Mouse (Mus musculus): ENCODE measurements around the gene Zmiz1. TPM values are rescaled to one million over a fixed set of nuclear protein-coding genes. Genes with fewer than 3 reads are reported as not detected.

The Zmiz1 gene
- polyA plus RNA-seq, 1 experiment from 2014 or later = 55.5 TPM

- Histone ChIP-seq H3K4me1 (peaks cover 10% of the 10 kb centered on the region; the same call in 1 of the 2 replicates), H3K27me3 (ENCODE audit: low read depth, poor library complexity, severe bottlenecking) (no peaks in the 10 kb centered on the region), H3K36me3 (peaks cover 100% of the 10 kb centered on the region), H3K4me3 (no peak overlapping the region), H3K9me3 (replicated peaks) (no peaks in the 10 kb centered on the region), H3K27ac (no peak overlapping the region)
- no peak for DNase-seq (ENCODE audit: low spot score)
- 84% methylated on average over 3 of the region's 3 CpGs for WGBS
Observed at GRCm38 (mm10) chr14:25639979-25640378, 181.0 kb downstream of the Zmiz1 start.

- Histone ChIP-seq H3K27ac (peak overlapping the region; percentile 27; the same call in 1 of the 2 replicates), H3K36me3 (peaks cover 100% of the 10 kb centered on the region)
- 66% methylated on average over 6 of the region's 6 CpGs for WGBS
Observed at GRCm38 (mm10) chr14:25640421-25641056, 181.6 kb downstream of the Zmiz1 start.

GRCm38 (mm10) chr14:25641067-25641466 lies 182.1 kb downstream of the Zmiz1 start:
- Histone ChIP-seq H3K27ac (no peak overlapping the region; the same call in 1 of the 2 replicates), H3K27me3 (ENCODE audit: low read depth, poor library complexity, severe bottlenecking) (no peaks in the 10 kb centered on the region), H3K4me3 (no peak overlapping the region), H3K4me1 (peaks cover 4% of the 10 kb centered on the region; the same call in 1 of the 2 replicates), H3K9me3 (replicated peaks) (no peaks in the 10 kb centered on the region), H3K36me3 (peaks cover 100% of the 10 kb centered on the region)
- 89% methylated on average over 6 of the region's 6 CpGs for WGBS
- no peak for DNase-seq (ENCODE audit: low spot score)

More at GRCm38 (mm10) chr14:25640421-25641056, 181.6 kb downstream of the Zmiz1 start:
- H3K27me3 ChIP-seq (ENCODE audit: low read depth, poor library complexity, severe bottlenecking) = no peaks in the 10 kb centered on the region
- no peak overlapping the region for H3K4me3 ChIP-seq
- no peak for DNase-seq (ENCODE audit: low spot score)
- no peaks in the 10 kb centered on the region for H3K9me3 ChIP-seq (replicated peaks)
- H3K4me1 ChIP-seq = peaks cover 7% of the 10 kb centered on the region; the same call in 1 of the 2 replicates

GRCm38 (mm10) chr14:25645717-25646116 lies 186.7 kb downstream of the Zmiz1 start:
- 92% methylated on average over 9 of the region's 9 CpGs for WGBS
- no peak overlapping the region for H3K27ac ChIP-seq
- H3K36me3 ChIP-seq = peaks cover 100% of the 10 kb centered on the region
- DNase-seq (ENCODE audit: low spot score) = no peak
- no peaks in the 10 kb centered on the region for H3K4me1 ChIP-seq
- no peaks in the 10 kb centered on the region for H3K9me3 ChIP-seq (replicated peaks)
- no peak overlapping the region for H3K4me3 ChIP-seq
- no peaks in the 10 kb centered on the region for H3K27me3 ChIP-seq (ENCODE audit: low read depth, poor library complexity, severe bottlenecking)

- H3K27me3 ChIP-seq (ENCODE audit: low read depth, poor library complexity, severe bottlenecking) = no peaks in the 10 kb centered on the region
- no peaks in the 10 kb centered on the region for H3K9me3 ChIP-seq (replicated peaks)
- peak; percentile 65 for DNase-seq (ENCODE audit: low spot score)
- 82% methylated on average over 2 of the region's 2 CpGs for WGBS
- no peak overlapping the region for H3K27ac ChIP-seq
- H3K4me1 ChIP-seq = no peaks in the 10 kb centered on the region
- peaks cover 100% of the 10 kb centered on the region for H3K36me3 ChIP-seq
- no peak overlapping the region for H3K4me3 ChIP-seq
Observed at GRCm38 (mm10) chr14:25646161-25646621, 187.2 kb downstream of the Zmiz1 start.

- no peak for DNase-seq (ENCODE audit: low spot score)
- no peaks in the 10 kb centered on the region for H3K9me3 ChIP-seq (replicated peaks)
- 88% methylated on average over 4 of the region's 4 CpGs for WGBS
- peaks cover 100% of the 10 kb centered on the region for H3K36me3 ChIP-seq
- H3K4me1 ChIP-seq = no peaks in the 10 kb centered on the region
- H3K4me3 ChIP-seq = no peak overlapping the region
- H3K27ac ChIP-seq = no peak overlapping the region
- no peaks in the 10 kb centered on the region for H3K27me3 ChIP-seq (ENCODE audit: low read depth, poor library complexity, severe bottlenecking)
Observed at GRCm38 (mm10) chr14:25651131-25651530, 192.1 kb downstream of the Zmiz1 start.

GRCm38 (mm10) chr14:25651905-25652304 lies 192.9 kb downstream of the Zmiz1 start:
- no peaks in the 10 kb centered on the region for H3K27me3 ChIP-seq (ENCODE audit: low read depth, poor library complexity, severe bottlenecking)

GRCm38 (mm10) chr14:25654401-25655197 lies 195.6 kb downstream of the Zmiz1 start:
- Histone ChIP-seq H3K36me3 (peaks cover 100% of the 10 kb centered on the region), H3K27me3 (ENCODE audit: low read depth, poor library complexity, severe bottlenecking) (no peaks in the 10 kb centered on the region), H3K27ac (no peak overlapping the region), H3K9me3 (replicated peaks) (no peaks in the 10 kb centered on the region), H3K4me3 (no peak overlapping the region), H3K4me1 (no peaks in the 10 kb centered on the region)
- 94% methylated on average over 14 of the region's 14 CpGs for WGBS
- DNase-seq (ENCODE audit: low spot score) = no peak

More at GRCm38 (mm10) chr14:25651905-25652304, 192.9 kb downstream of the Zmiz1 start:
- no peak overlapping the region for H3K4me3 ChIP-seq
- peaks cover 100% of the 10 kb centered on the region for H3K36me3 ChIP-seq
- H3K4me1 ChIP-seq = no peaks in the 10 kb centered on the region
- H3K9me3 ChIP-seq (replicated peaks) = no peaks in the 10 kb centered on the region
- no peak overlapping the region for H3K27ac ChIP-seq
- no peak for DNase-seq (ENCODE audit: low spot score)
- WGBS = 89% methylated on average over 9 of the region's 9 CpGs

- Histone ChIP-seq H3K27me3 (ENCODE audit: low read depth, poor library complexity, severe bottlenecking) (no peaks in the 10 kb centered on the region), H3K9me3 (replicated peaks) (no peaks in the 10 kb centered on the region), H3K36me3 (peaks cover 100% of the 10 kb centered on the region), H3K4me3 (no peak overlapping the region), H3K4me1 (no peaks in the 10 kb centered on the region), H3K27ac (no peak overlapping the region)
- WGBS = 69% methylated on average over 11 of the region's 11 CpGs
- no peak for DNase-seq (ENCODE audit: low spot score)
Observed at GRCm38 (mm10) chr14:25660661-25661060, 201.7 kb downstream of the Zmiz1 start.

GRCm38 (mm10) chr14:25661185-25661920 lies 202.4 kb downstream of the Zmiz1 start:
- Histone ChIP-seq H3K27ac (no peak overlapping the region), H3K36me3 (peaks cover 100% of the 10 kb centered on the region), H3K4me1 (no peaks in the 10 kb centered on the region), H3K9me3 (replicated peaks) (no peaks in the 10 kb centered on the region), H3K27me3 (ENCODE audit: low read depth, poor library complexity, severe bottlenecking) (no peaks in the 10 kb centered on the region), H3K4me3 (no peak overlapping the region)
- no peak for DNase-seq (ENCODE audit: low spot score)
- 81% methylated on average over 17 of the region's 17 CpGs for WGBS

GRCm38 (mm10) chr14:25663649-25664309 lies 204.8 kb downstream of the Zmiz1 start:
- no peak for DNase-seq (ENCODE audit: low spot score)
- no peaks in the 10 kb centered on the region for H3K9me3 ChIP-seq (replicated peaks)
- 89% methylated on average over 7 of the region's 7 CpGs for WGBS
- H3K36me3 ChIP-seq = peaks cover 91% of the 10 kb centered on the region
- no peak overlapping the region for H3K4me3 ChIP-seq
- no peaks in the 10 kb centered on the region for H3K4me1 ChIP-seq
- H3K27me3 ChIP-seq (ENCODE audit: low read depth, poor library complexity, severe bottlenecking) = no peaks in the 10 kb centered on the region
- H3K27ac ChIP-seq = no peak overlapping the region

- H3K9me3 ChIP-seq (replicated peaks) = no peaks in the 10 kb centered on the region
- peaks cover 90% of the 10 kb centered on the region for H3K36me3 ChIP-seq
- 86% methylated on average over 7 of the region's 7 CpGs for WGBS
- no peak overlapping the region for H3K4me3 ChIP-seq
- H3K4me1 ChIP-seq = no peaks in the 10 kb centered on the region
- H3K27ac ChIP-seq = no peak overlapping the region
- DNase-seq (ENCODE audit: low spot score) = no peak
- H3K27me3 ChIP-seq (ENCODE audit: low read depth, poor library complexity, severe bottlenecking) = no peaks in the 10 kb centered on the region
Observed at GRCm38 (mm10) chr14:25664310-25664695, 205.3 kb downstream of the Zmiz1 start.

Data from limb, embryonic 10.5 days (tissue).